In the genomic region with DNA sequence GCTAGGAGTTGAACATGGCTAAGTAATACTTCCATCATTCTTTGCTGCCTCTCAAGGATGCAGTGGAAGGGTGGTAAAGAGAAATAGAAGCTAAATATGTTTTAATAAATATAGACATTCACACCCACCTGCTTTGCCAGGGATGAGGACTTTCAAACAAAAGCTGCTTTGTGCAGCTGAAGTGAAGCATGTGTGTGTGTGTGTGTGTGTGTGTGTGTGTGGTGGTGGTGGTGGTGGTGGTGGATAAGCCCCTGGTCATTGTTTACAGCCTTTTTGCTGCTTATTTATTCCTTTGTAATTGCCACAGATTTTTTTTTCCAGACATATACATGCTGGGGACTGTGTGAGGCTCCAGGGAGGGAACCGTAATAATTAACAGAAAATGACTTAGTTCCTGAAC, we compare ENCODE assay signal across 29 mouse cellular contexts. TPM values are rescaled to one million over a fixed set of nuclear protein-coding genes. Genes with fewer than 3 reads are reported as not detected.
DNase-seq lines count a peak whose midpoint lies in the region; ATAC-seq and TF ChIP-seq lines count a peak whose summit lies in the region.
"Had no signal": no experiment of that assay in that cellular context is flagged by ENCODE, and none has a peak within 500 bp of the region (broad histone marks: within the 10 kb centered on the region; RNA-seq: fewer than 3 reads in every experiment).

No protein-coding gene starts in this region.

- peaks cover 41% of the 10 kb centered on the region for H3K27me3 ChIP-seq in hindbrain, embryonic 10.5 days (ENCODE audit: insufficient read depth, poor library complexity, severe bottlenecking)
- no peaks in the 10 kb centered on the region; the same call in 1 of the 2 replicates for H3K27me3 ChIP-seq in hindbrain, embryonic 16.5 days (replicated peaks; ENCODE audit: control insufficient read depth, insufficient read depth, low read length)
- peaks cover 5% of the 10 kb centered on the region; the same call in 1 of the 2 replicates for H3K27me3 ChIP-seq in midbrain, embryonic 10.5 days (ENCODE audit: low read depth, poor library complexity, severe bottlenecking)
- no peaks in the 10 kb centered on the region for H3K27me3 ChIP-seq in midbrain, embryonic 15.5 days (replicated peaks)
- no peaks in the 10 kb centered on the region for H3K27me3 ChIP-seq in limb, embryonic 14.5 days (ENCODE audit: control insufficient read depth, insufficient read depth, low read length)
- H3K27me3 ChIP-seq: Patski had no signal

- peak overlapping the region; percentile 50 for H3K27ac ChIP-seq in hindbrain, embryonic 10.5 days
- no peak overlapping the region for H3K27ac ChIP-seq in hindbrain, embryonic 16.5 days (ENCODE audit: low read depth, low read length)
- peak overlapping the region; percentile 69 for H3K27ac ChIP-seq in midbrain, embryonic 10.5 days (replicated peaks)
- no peak overlapping the region for H3K27ac ChIP-seq in midbrain, embryonic 15.5 days
- H3K27ac ChIP-seq in limb, embryonic 14.5 days (replicated peaks; ENCODE audit: low read depth, low read length): no peak overlapping the region
- H3K27ac ChIP-seq: hindbrain, embryonic 13.5 days; neural tube, embryonic 15.5 days had no signal

- no peak for ATAC-seq in hindbrain, embryonic 16.5 days
- no peak for ATAC-seq in midbrain, embryonic 15.5 days (replicated peaks)
- no peak for ATAC-seq in limb, embryonic 14.5 days (ENCODE audit: low FRiP score, low read depth)
- ATAC-seq: intestine, embryonic 16.5 days; Patski had no signal

- no peaks in the 10 kb centered on the region for H3K36me3 ChIP-seq in hindbrain, embryonic 10.5 days
- no peaks in the 10 kb centered on the region for H3K36me3 ChIP-seq in hindbrain, embryonic 16.5 days (ENCODE audit: control insufficient read depth, insufficient read depth, low read length)
- H3K36me3 ChIP-seq in midbrain, embryonic 10.5 days: no peaks in the 10 kb centered on the region
- no peaks in the 10 kb centered on the region for H3K36me3 ChIP-seq in midbrain, embryonic 15.5 days (replicated peaks)
- H3K36me3 ChIP-seq in limb, embryonic 14.5 days (ENCODE audit: control insufficient read depth, insufficient read depth, low read length): no peaks in the 10 kb centered on the region
- H3K36me3 ChIP-seq: embryonic facial prominence, embryonic 10.5 days; hindbrain, embryonic 13.5 days; neural tube, embryonic 15.5 days had no signal

- WGBS in hindbrain, embryonic 10.5 days: 71% methylated on average over 1 of the region's 1 CpGs
- WGBS in hindbrain, embryonic 16.5 days: 17% methylated on average over 1 of the region's 1 CpGs
- 83% methylated on average over 1 of the region's 1 CpGs for WGBS in midbrain, embryonic 10.5 days
- 30% methylated on average over 1 of the region's 1 CpGs for WGBS in midbrain, embryonic 15.5 days
- 26% methylated on average over 1 of the region's 1 CpGs for WGBS in limb, embryonic 14.5 days

- peak; percentile 17 for DNase-seq in hindbrain, embryonic 10.5 days (ENCODE audit: low spot score)
- no peak for DNase-seq in midbrain, embryonic 10.5 days (ENCODE audit: low spot score)
- peak; percentile 11 for DNase-seq in Muller cell, postnatal 12 days (ENCODE audit: inconsistent ontology term)
- no peak for DNase-seq in limb, embryonic 14.5 days (ENCODE audit: low spot score)
- no peak for DNase-seq in cerebellum, postnatal 14 days
- DNase-seq: adrenal gland, postnatal 36 days; cerebellum, adult 9-10 months; gastrocnemius, postnatal 14 days; layer of hippocampus, adult 9-11 months; lung, postnatal 4 days had no signal

- H3K4me3 ChIP-seq in hindbrain, embryonic 10.5 days: no peak overlapping the region
- no peak overlapping the region for H3K4me3 ChIP-seq in hindbrain, embryonic 16.5 days (ENCODE audit: low read length)
- no peak overlapping the region for H3K4me3 ChIP-seq in midbrain, embryonic 10.5 days
- no peak overlapping the region for H3K4me3 ChIP-seq in midbrain, embryonic 15.5 days
- no peak overlapping the region for H3K4me3 ChIP-seq in limb, embryonic 14.5 days (replicated peaks; ENCODE audit: low read length)
- H3K4me3 ChIP-seq: embryonic facial prominence, embryonic 10.5 days; hindbrain, embryonic 13.5 days; myocyte; neural tube, embryonic 15.5 days had no signal

- no peak for TF ChIP-seq POLR2A in limb, embryonic 14.5 days (IDR thresholded peaks at IDR 0.05; ENCODE audit: borderline replicate concordance, extremely low read depth, insufficient read depth, insufficient read length)

- H3K4me1 ChIP-seq in hindbrain, embryonic 10.5 days (replicated peaks): peaks cover 33% of the 10 kb centered on the region
- H3K4me1 ChIP-seq in hindbrain, embryonic 16.5 days (ENCODE audit: control insufficient read depth, insufficient read depth, low read depth, low read length): peaks cover 8% of the 10 kb centered on the region; the same call in 1 of the 2 replicates
- H3K4me1 ChIP-seq in midbrain, embryonic 10.5 days: peaks cover 34% of the 10 kb centered on the region
- H3K4me1 ChIP-seq in midbrain, embryonic 15.5 days: peaks cover 33% of the 10 kb centered on the region
- H3K4me1 ChIP-seq in limb, embryonic 14.5 days (ENCODE audit: control insufficient read depth, insufficient read depth, low read length): peaks cover 10% of the 10 kb centered on the region

- no peak overlapping the region for H3K9ac ChIP-seq in hindbrain, embryonic 16.5 days (ENCODE audit: low read depth, low read length)
- H3K9ac ChIP-seq in midbrain, embryonic 15.5 days: no peak overlapping the region
- H3K9ac ChIP-seq in limb, embryonic 14.5 days (ENCODE audit: low read depth, low read length, severe bottlenecking): peak overlapping the region; percentile 4; the same call in 1 of the 2 replicates
- H3K9ac ChIP-seq: hindbrain, embryonic 13.5 days; neural tube, embryonic 15.5 days had no signal

- H3K4me2 ChIP-seq in hindbrain, embryonic 16.5 days (ENCODE audit: low read length): no peak overlapping the region
- H3K4me2 ChIP-seq in midbrain, embryonic 15.5 days: no peak overlapping the region
- H3K4me2 ChIP-seq in limb, embryonic 14.5 days (replicated peaks; ENCODE audit: low read depth, low read length, severe bottlenecking): no peak overlapping the region
- H3K4me2 ChIP-seq: heart, embryonic 11.5 days; hindbrain, embryonic 13.5 days; neural tube, embryonic 15.5 days had no signal

- no peaks in the 10 kb centered on the region for H3K9me3 ChIP-seq in hindbrain, embryonic 10.5 days
- no peaks in the 10 kb centered on the region for H3K9me3 ChIP-seq in hindbrain, embryonic 16.5 days (ENCODE audit: control insufficient read depth, low read length)
- no peaks in the 10 kb centered on the region for H3K9me3 ChIP-seq in midbrain, embryonic 10.5 days (replicated peaks)
- no peaks in the 10 kb centered on the region for H3K9me3 ChIP-seq in midbrain, embryonic 15.5 days
- H3K9me3 ChIP-seq in limb, embryonic 14.5 days (ENCODE audit: control insufficient read depth, low read length): no peaks in the 10 kb centered on the region
- H3K9me3 ChIP-seq: embryonic facial prominence, embryonic 10.5 days; hindbrain, embryonic 13.5 days; neural tube, embryonic 15.5 days had no signal

RNA-seq across cellular contexts. Expression of gene F830045P16Rik, which starts 0.5 kb away (rescaled TPM):
- not detected in 2 replicates for polyA plus RNA-seq in hindbrain, embryonic 10.5 days (2016; fragmentation: Nextera tagmentation; extraction: Ambion mirVana)
- not detected in 2 replicates for polyA plus RNA-seq in hindbrain, embryonic 16.5 days (2015; fragmentation: Nextera tagmentation; extraction: Ambion mirVana)
- not detected in 2 replicates for polyA plus RNA-seq in midbrain, embryonic 10.5 days (2016; fragmentation: Nextera tagmentation; extraction: Ambion mirVana)
- polyA plus RNA-seq in midbrain, embryonic 15.5 days (2015; fragmentation: Nextera tagmentation; extraction: Ambion mirVana): not detected in 2 replicates
- 0.22 and 0.34 TPM in 2 replicates for polyA plus RNA-seq in limb, embryonic 14.5 days (2012; rRNA removed)
- polyA plus RNA-seq in limb, embryonic 14.5 days (2014; fragmentation: Nextera tagmentation; extraction: Ambion mirVana): 0.22 and 0.23 TPM in 2 replicates
- polyA plus RNA-seq: cortical plate, adult 2 months; embryonic facial prominence, embryonic 10.5 days; heart, embryonic 11.5 days; heart, postnatal 0 days; hindbrain, embryonic 13.5 days; intestine, embryonic 16.5 days; kidney, embryonic 14.5 days; large intestine, adult 2 months; liver, adult 2 months; liver, embryonic 16.5 days; lung, embryonic 16.5 days; myocyte; neural tube, embryonic 15.5 days; Patski; small intestine, adult 2 months; stomach, embryonic 16.5 days; thymus, postnatal 0 days had no signal

RNA-seq across cellular contexts. Expression of gene Sirpa, which starts 55.7 kb away (rescaled TPM):
- 19.6 and 20.9 TPM in 2 replicates for polyA plus RNA-seq in hindbrain, embryonic 10.5 days (2016; fragmentation: Nextera tagmentation; extraction: Ambion mirVana)
- 31.9 and 34.6 TPM in 2 replicates for polyA plus RNA-seq in hindbrain, embryonic 16.5 days (2015; fragmentation: Nextera tagmentation; extraction: Ambion mirVana)
- polyA plus RNA-seq in midbrain, embryonic 10.5 days (2016; fragmentation: Nextera tagmentation; extraction: Ambion mirVana): 15.7 and 16.0 TPM in 2 replicates
- 39.5 and 40.5 TPM in 2 replicates for polyA plus RNA-seq in midbrain, embryonic 15.5 days (2015; fragmentation: Nextera tagmentation; extraction: Ambion mirVana)
- 39.6 and 40.2 TPM in 2 replicates for polyA plus RNA-seq in limb, embryonic 14.5 days (2012; rRNA removed)
- 34.0 and 34.7 TPM in 2 replicates for polyA plus RNA-seq in limb, embryonic 14.5 days (2014; fragmentation: Nextera tagmentation; extraction: Ambion mirVana)

Comparison
In these comparisons a context has a peak if more than half of its experiments do, and no peak if none do; other contexts are left out.
1. H3K27ac ChIP-seq: peak in hindbrain, embryonic 10.5 days (single experiment) and midbrain, embryonic 10.5 days (single experiment); none in hindbrain, embryonic 16.5 days (single experiment), midbrain, embryonic 15.5 days (single experiment) and limb, embryonic 14.5 days (single experiment).
2. DNase-seq: peak in hindbrain, embryonic 10.5 days (single experiment) and Muller cell, postnatal 12 days (single experiment); none in midbrain, embryonic 10.5 days (single experiment), limb, embryonic 14.5 days (single experiment) and cerebellum, postnatal 14 days (0 of 2).